Mouse (Mus musculus): Measurements from ENCODE around the gene Hcfc1. TPM values are rescaled to one million over a fixed set of nuclear protein-coding genes. Genes with fewer than 3 reads are reported as not detected.

Hcfc1 gene
- total RNA-seq, 2 experiments from 2014 or later, result 51.0 to 74.9 TPM

- DNase-seq, result no peak
Measured at GRCm38 (mm10) chrX:73942294-73942693, 23.9 kb downstream of the Hcfc1 start.

- DNase-seq, result no peak
Measured at GRCm38 (mm10) chrX:73941860-73942259, 24.3 kb downstream of the Hcfc1 start.

GRCm38 (mm10) chrX:73931871-73932270 lies 34.3 kb downstream of the Hcfc1 start:
- DNase-seq, result no peak

- peak; percentile 76 for DNase-seq
Measured at GRCm38 (mm10) chrX:73930402-73931062, 35.6 kb downstream of the Hcfc1 start, which contains the start of gene Renbp. Gene Renbp, minus strand, starts transcription at chrX:73930850.

GRCm38 (mm10) chrX:73922550-73922882 lies 43.6 kb downstream of the Hcfc1 start:
- no peak for DNase-seq

GRCm38 (mm10) chrX:73921823-73922549 lies 44.2 kb downstream of the Hcfc1 start, which contains the start of the genes Arhgap4 and Naa10:
Gene Arhgap4, minus strand, starts transcription at chrX:73921870.
Gene Naa10, minus strand, starts transcription at chrX:73921944.
- DNase-seq, result peak; percentile 91

GRCm38 (mm10) chrX:73921285-73921822 lies 44.8 kb downstream of the Hcfc1 start:
- DNase-seq, result peak; percentile 22

- DNase-seq, result no peak
Measured at GRCm38 (mm10) chrX:73918631-73919030, 47.5 kb downstream of the Hcfc1 start.

GRCm38 (mm10) chrX:73916945-73917344 lies 49.2 kb downstream of the Hcfc1 start:
- no peak for DNase-seq

- DNase-seq, result peak; percentile 89
Measured at GRCm38 (mm10) chrX:73914827-73915703, 51.1 kb downstream of the Hcfc1 start.

- no peak for DNase-seq
Measured at GRCm38 (mm10) chrX:73911588-73911987, 54.6 kb downstream of the Hcfc1 start.

GRCm38 (mm10) chrX:73911156-73911555 lies 55.0 kb downstream of the Hcfc1 start:
- DNase-seq, result peak; percentile 41

GRCm38 (mm10) chrX:73910451-73910850 lies 55.7 kb downstream of the Hcfc1 start:
- DNase-seq, result no peak

GRCm38 (mm10) chrX:73910049-73910448 lies 56.1 kb downstream of the Hcfc1 start:
- no peak for DNase-seq

GRCm38 (mm10) chrX:73897959-73898358 lies 68.2 kb downstream of the Hcfc1 start:
- no peak for DNase-seq

- peak; percentile 68 for DNase-seq
Measured at GRCm38 (mm10) chrX:73895719-73896118, 70.4 kb downstream of the Hcfc1 start, which contains the start of gene L1cam. Gene L1cam, minus strand, starts transcription at chrX:73896105.

- DNase-seq, result no peak
Measured at GRCm38 (mm10) chrX:73892833-73893232, 73.3 kb downstream of the Hcfc1 start.

Other genes with a start within 250 kb of the Hcfc1 start
- 10 to 100 TPM; 24.7 to 31.8 TPM for gene Abcd1, start 249.8 kb downstream of the Hcfc1 start, total RNA-seq (2021)
- 1 to 10 TPM in 1 of 2 experiments, under 1 TPM in 1; 0.99 to 1.2 TPM for gene Plxnb3, start 209.3 kb downstream of the Hcfc1 start, total RNA-seq (2021)
- gene Srpk3, start 192.0 kb downstream of the Hcfc1 start, total RNA-seq (2021), result 1 to 10 TPM; 2.7 to 7.8 TPM
- 100 to 1,000 TPM; 681 to 708 TPM for gene Idh3g, start 179.5 kb downstream of the Hcfc1 start, total RNA-seq (2021)
- 100 to 1,000 TPM; 166 to 177 TPM for gene Ssr4, start 179.3 kb downstream of the Hcfc1 start, total RNA-seq (2021)
- gene Pdzd4, start 141.4 kb downstream of the Hcfc1 start, total RNA-seq (2021), result 1 to 10 TPM; 5.1 to 5.9 TPM
- not detected for gene Avpr2, start 74.3 kb downstream of the Hcfc1 start, total RNA-seq (2021)
- 10 to 100 TPM in 1 of 2 experiments, 1 to 10 TPM in 1; 9.9 to 24.7 TPM for gene L1cam, start 70.3 kb downstream of the Hcfc1 start, total RNA-seq (2021)
- 1 to 10 TPM; 7.9 to 9.2 TPM for gene Arhgap4, start 44.5 kb downstream of the Hcfc1 start, total RNA-seq (2021)
- 10 to 100 TPM; 86.5 to 99.0 TPM for gene Naa10, start 44.4 kb downstream of the Hcfc1 start, total RNA-seq (2021)
- gene Renbp, start 35.5 kb downstream of the Hcfc1 start, total RNA-seq (2021), result 10 to 100 TPM; 17.4 to 19.2 TPM
- gene Irak1, start 57.6 kb upstream of the Hcfc1 start, total RNA-seq (2021), result 10 to 100 TPM; 82.2 to 96.8 TPM
- not detected for gene Opn1mw, start 161.1 kb upstream of the Hcfc1 start, total RNA-seq (2021)
- gene Mecp2, start 169.0 kb upstream of the Hcfc1 start, total RNA-seq (2021), result 10 to 100 TPM; 30.1 to 34.9 TPM
- gene Tex28, start 201.5 kb upstream of the Hcfc1 start, total RNA-seq (2021), result not detected
- gene Tktl1, start 210.9 kb upstream of the Hcfc1 start, total RNA-seq (2021), result not detected

Data from adrenal gland, postnatal 10 days (tissue).